Mouse (Mus musculus) G1E (cell line): ENCODE results near the gene Tmc8.

Source experiments
- CTCF ChIP-seq: IDR thresholded peaks from 2 replicates; pipeline ENCODE4 v1.5.1; 2012; ENCODE audit warnings: low read depth, low read length, inconsistent platforms, mixed read lengths
- GATA1 ChIP-seq: IDR thresholded peaks from 2 replicates; pipeline ENCODE4 v1.6.1; 2012; ENCODE audit warnings: borderline replicate concordance, low read length, inconsistent platforms, mixed read lengths
- GATA2 ChIP-seq: IDR thresholded peaks from 2 replicates; pipeline ENCODE4 v1.6.1; 2012; ENCODE audit warnings: low read depth, low read length, inconsistent platforms, borderline replicate concordance
- POLR2AphosphoS5 ChIP-seq: IDR thresholded peaks from 2 replicates; pipeline ENCODE4 v1.6.1; 2012; ENCODE audit warnings: low read depth, low read length, inconsistent platforms; ENCODE audit not compliant: insufficient replicate concordance
- TAL1 ChIP-seq: conservative IDR thresholded peaks from 2 replicates; pipeline ENCODE4 v1.6.1; 2012; ENCODE audit warnings: low read depth, low read length, inconsistent platforms, mixed read lengths

GRCm38 (mm10) chr11:117766275-117766674 lies 15.6 kb upstream of the Tmc8 start:
- TF ChIP-seq POLR2AphosphoS5 (no peak), CTCF (no peak), TAL1 (no peak), GATA1 (no peak), GATA2 (no peak)
